Mouse (Mus musculus): ENCODE data around the gene Tmem80. TPM values are rescaled to one million over a fixed set of nuclear protein-coding genes. Genes with fewer than 3 reads are reported as not detected.

The Tmem80 gene
- polyA plus RNA-seq, 1 experiment, result 48.9 TPM

- no peak for DNase-seq (ENCODE audit: low read depth)
Measured at GRCm38 (mm10) chr7:141324686-141325085, 2.9 kb upstream of the Tmem80 start.

DNA sequence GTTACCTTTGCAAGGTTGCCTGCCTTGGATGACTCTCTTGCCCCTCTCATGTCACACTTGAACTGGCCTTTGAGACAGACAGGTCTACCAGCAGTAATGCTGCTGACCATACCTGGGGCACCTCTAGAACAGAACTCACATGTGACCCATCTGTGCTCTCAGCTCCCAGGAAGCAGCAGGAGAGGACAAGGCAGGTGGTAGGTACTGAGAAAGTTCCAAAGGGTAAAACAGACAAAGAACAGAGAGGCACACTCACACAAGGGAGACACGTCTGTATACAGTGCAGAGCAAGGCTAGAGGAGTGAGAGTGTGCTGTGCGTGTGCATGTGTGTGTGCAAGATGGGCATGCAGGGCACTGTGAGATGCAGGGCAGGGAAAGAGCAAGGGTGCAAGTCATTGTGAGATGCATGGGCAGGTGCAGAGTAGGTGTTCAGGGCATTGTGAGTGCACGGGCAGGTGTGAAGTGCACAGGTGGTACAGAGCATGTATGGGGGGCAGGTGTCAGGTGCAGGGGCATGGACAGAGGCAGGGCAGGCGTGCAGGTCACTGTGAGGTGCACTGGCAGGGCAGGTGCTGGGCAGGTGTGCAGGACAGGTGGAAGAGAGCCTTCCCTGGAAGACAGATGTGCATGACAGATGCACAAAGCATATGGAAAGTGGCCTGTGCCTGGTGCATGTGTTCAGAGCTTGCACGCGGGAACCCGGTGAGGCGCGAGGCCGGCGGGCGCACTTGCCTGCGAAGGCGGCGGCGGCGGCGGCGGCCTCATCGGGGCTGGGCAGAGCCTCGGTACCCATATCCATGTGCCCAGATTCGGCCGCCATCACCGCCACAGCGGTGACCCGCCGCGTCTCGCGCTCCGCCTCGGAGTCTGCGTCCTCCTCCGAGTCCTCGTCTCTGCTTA, 743 bp upstream of the Tmem80 start:
- DNase-seq (ENCODE audit: low read depth), result no peak

- no peak for DNase-seq (ENCODE audit: low read depth)
Measured at GRCm38 (mm10) chr7:141328373-141328990, 943 bp downstream of the Tmem80 start.

DNA sequence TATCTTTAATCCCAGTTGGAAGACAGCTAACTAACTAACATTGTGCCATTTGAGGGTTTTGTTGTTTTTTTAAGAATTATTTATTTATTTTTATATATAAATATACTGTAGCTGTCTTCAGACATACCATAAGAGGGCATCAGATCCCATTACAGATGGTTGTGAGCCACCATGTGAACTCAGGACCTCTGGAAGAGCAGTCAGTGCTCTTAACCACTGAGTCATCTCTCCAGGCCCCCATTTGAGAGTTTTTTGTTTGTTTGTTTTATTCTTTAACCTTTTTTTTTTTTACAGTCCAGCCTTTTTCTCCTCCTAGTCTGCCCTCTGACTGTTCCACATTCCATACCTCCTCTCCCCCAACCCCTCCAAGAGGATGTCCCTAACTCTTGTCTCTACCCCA, 3.2 kb downstream of the Tmem80 start:
- DNase-seq (ENCODE audit: low read depth), result no peak

GRCm38 (mm10) chr7:141331990-141332389, 4.5 kb downstream of the Tmem80 start:
- DNase-seq (ENCODE audit: low read depth), result no peak

GRCm38 (mm10) chr7:141335044-141335579, 7.6 kb downstream of the Tmem80 start:
- no peak for DNase-seq (ENCODE audit: low read depth)

DNA sequence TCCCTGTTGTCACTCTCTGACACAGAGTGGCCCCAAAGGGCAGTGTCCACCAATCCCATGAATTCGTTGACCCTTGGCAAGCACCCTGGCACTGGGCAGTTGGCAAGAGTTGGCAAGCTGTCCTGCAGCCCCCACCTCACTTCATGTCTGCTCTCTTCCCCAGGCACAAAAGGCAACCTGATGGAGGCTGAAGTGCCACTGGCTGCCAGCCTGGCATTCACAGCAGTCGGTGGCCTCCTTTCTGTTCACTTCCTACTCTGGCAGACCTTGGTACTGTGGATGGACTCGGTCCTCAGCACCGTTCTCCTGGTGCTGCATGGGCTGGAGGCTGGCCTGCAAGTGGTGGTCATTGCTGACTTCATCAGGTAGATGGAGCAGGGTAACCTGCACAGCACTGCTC, 8.1 kb downstream of the Tmem80 start:
- no peak for DNase-seq (ENCODE audit: low read depth)

DNA sequence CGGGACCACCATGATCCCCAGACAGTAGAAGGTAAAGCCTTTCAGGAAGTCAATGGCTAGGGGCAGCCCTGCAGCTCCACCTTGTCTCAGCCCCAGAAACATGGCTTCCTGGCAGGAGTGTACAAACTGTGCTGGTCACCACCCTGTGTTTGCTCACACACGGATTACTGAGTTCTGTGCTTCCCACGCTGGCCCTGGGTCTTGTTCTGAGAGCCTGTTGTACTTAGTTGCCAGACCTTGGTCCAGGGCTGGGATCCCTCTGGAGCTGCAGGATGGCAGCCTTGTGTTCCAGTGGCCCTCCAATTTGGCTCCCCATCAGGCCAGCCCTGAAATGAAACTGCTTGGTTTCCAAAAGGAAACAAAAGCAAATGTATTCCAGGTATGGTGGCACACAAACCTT, 8.8 kb downstream of the Tmem80 start:
- no peak for DNase-seq (ENCODE audit: low read depth)

- no peak for DNase-seq (ENCODE audit: low read depth)
Measured at GRCm38 (mm10) chr7:141337716-141338416, 10.3 kb downstream of the Tmem80 start.

GRCm38 (mm10) chr7:141338576-141339131, 11.1 kb downstream of the Tmem80 start, which contains the start of gene Eps8l2:
TSS of gene Eps8l2 (plus strand) at chr7:141338880.
- no peak for DNase-seq (ENCODE audit: low read depth)

DNA sequence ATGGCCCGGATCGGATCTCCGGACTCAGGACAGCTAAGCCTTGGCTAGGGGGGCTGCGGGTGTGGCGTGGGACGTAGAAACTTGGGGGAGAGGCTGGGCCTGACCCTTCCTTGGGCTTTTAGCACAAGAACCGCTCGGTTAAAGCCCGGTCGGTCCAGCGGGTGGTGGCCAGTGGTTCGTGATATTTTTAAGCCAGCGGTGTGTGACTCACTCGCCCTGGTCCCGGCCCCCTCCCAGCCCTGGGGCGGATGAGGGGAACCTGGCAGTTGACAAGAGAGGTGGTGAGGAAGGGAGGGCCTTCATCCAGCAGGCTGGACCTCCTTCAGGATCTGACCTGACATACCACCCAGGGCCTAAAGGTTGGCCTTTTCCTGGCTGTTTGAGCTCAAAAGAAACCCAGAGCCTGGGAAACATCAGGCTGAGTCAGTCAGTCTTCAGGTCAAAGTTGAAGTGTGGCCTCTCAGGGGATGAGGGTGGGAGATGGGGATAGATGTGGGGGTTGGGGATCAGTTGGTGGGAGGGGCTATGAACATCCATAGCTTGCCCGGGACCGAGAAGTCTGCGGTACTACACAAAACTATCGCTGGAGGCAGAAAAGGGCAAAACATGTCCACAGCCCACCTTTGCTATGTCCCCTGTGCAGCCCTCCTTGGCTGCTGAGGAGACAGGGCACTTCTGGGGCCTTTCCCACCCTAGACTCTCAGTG, 11.8 kb downstream of the Tmem80 start:
- no peak for DNase-seq (ENCODE audit: low read depth)

- DNase-seq (ENCODE audit: low read depth), result no peak
Measured at GRCm38 (mm10) chr7:141340023-141340422, 12.5 kb downstream of the Tmem80 start.

GRCm38 (mm10) chr7:141340476-141340875, 12.9 kb downstream of the Tmem80 start:
- DNase-seq (ENCODE audit: low read depth), result no peak

DNA sequence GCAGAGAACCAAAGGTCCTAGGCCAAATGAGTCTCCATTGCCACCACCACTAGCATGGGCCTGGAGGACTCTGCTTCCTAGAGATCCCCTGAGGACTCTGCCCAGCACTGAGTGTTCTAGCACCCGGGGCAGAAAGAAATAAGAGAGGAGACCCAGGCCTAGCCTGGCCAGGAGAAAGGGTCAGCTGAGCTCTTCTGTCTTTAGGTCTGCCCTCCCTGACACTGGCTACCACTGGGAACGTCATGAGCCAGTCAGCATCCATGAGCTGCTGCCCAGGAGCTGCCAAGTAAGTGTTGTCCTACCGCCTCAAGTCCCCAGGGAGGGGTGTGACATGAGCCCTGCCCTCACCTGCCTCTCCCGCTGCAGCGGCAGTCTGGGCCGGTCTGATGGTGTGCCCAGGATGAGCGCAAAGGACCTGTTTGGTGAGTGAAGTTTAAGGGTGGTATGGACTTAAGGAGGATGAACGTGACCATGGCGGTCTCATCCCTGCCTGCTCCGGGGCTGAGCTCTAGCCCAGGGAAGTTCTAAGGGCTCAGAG, 14.2 kb downstream of the Tmem80 start:
- no peak for DNase-seq (ENCODE audit: low read depth)

- no peak for DNase-seq (ENCODE audit: low read depth)
Measured at GRCm38 (mm10) chr7:141343230-141343629, 15.7 kb downstream of the Tmem80 start.

- no peak for DNase-seq (ENCODE audit: low read depth)
Measured at GRCm38 (mm10) chr7:141343696-141344095, 16.2 kb downstream of the Tmem80 start.

- no peak for DNase-seq (ENCODE audit: low read depth)
Measured at GRCm38 (mm10) chr7:141344787-141345186, 17.2 kb downstream of the Tmem80 start.

- no peak for DNase-seq (ENCODE audit: low read depth)
Measured at GRCm38 (mm10) chr7:141351061-141351460, 23.5 kb downstream of the Tmem80 start.

DNA sequence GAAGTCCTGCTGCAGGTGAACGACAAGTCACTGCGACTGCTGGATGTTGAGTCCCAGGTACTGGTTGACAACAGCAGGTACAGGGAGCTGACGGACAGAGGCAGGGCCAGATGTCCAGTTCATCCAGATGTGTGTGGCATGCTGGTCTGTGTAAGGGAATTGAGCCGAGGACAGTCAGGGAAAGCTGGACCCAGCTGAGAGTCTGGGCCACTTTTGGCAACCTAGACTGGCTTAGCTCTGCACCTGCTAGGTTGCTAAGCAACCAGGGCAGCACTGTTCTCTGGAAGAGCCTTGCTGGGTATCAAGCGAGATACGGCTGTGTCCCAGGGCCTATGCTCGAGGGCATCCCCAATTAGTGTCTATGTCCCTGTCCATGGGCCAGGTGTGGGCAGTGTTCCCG, 27.5 kb downstream of the Tmem80 start:
- no peak for DNase-seq (ENCODE audit: low read depth)

- DNase-seq (ENCODE audit: low read depth), result no peak
Measured at GRCm38 (mm10) chr7:141355626-141356326, 28.2 kb downstream of the Tmem80 start.

Data from gonadal fat pad, adult 2 months (tissue).